Mouse (Mus musculus) heart, postnatal 25 days (tissue): ENCODE data around the gene Ift81. TPM values are rescaled to one million over a fixed set of nuclear protein-coding genes. Genes with fewer than 3 reads are reported as not detected.

Experiments
- DNase-seq: peaks from one replicate; pipeline ENCODE4 v3.0.0; 2022; ENCODE audit warnings: low spot score
- intact Hi-C: fragments of 180-260 bp; cut with DNase I; formaldehyde crosslinking; loops from one replicate; pipeline ENCODE4 v1.15.1; 2025
- total RNA-seq, 2 experiments: library from RNA; stranded (reverse); gene quantifications; 2 replicates each; pipeline ENCODE4 v1.2.3; 2021

Gene Ift81
- total RNA-seq, 2 experiments from 2014 or later: 67.4 to 68.3 TPM

- intact Hi-C loops: loop anchor here (2.0 to 10.0 kb wide), 3 partner anchors 100 to 362 kb away; partner anchors contain the start of gene Tctn1
Observed at GRCm38 (mm10) chr5:122627243-122627642, 12.9 kb upstream of the Ift81 start.

GRCm38 (mm10) chr5:122625565-122626252 lies 11.4 kb upstream of the Ift81 start:
- no peak for DNase-seq

More at GRCm38 (mm10) chr5:122627243-122627642, 12.9 kb upstream of the Ift81 start:
- peak; percentile 64 for DNase-seq

GRCm38 (mm10) chr5:122624952-122625479 lies 10.7 kb upstream of the Ift81 start:
- intact Hi-C loops: loop anchor here (5.0 to 10.0 kb wide), 2 partner anchors 102 to 360 kb away; partner anchors contain the start of gene Tctn1
- no peak for DNase-seq

More at GRCm38 (mm10) chr5:122625565-122626252, 11.4 kb upstream of the Ift81 start:
- intact Hi-C loops: loop anchor here (2.0 to 10.0 kb wide), 3 partner anchors 102 to 361 kb away; partner anchors contain the start of gene Tctn1

GRCm38 (mm10) chr5:122623861-122624260 lies 9.5 kb upstream of the Ift81 start:
- intact Hi-C loops: loop anchor here (10.0 kb wide), 1 partner anchor 359 kb away; the partner anchor contains the start of gene Tctn1
- no peak for DNase-seq

- no peak for DNase-seq
- intact Hi-C loops: loop anchor here (10.0 kb wide), 1 partner anchor 358 kb away; the partner anchor contains the start of gene Tctn1
Observed at GRCm38 (mm10) chr5:122622526-122622925, 8.2 kb upstream of the Ift81 start.

GRCm38 (mm10) chr5:122621376-122621886 lies 7.1 kb upstream of the Ift81 start:
- intact Hi-C loops: loop anchor here (10.0 kb wide), 1 partner anchor 357 kb away; the partner anchor contains the start of gene Tctn1

GRCm38 (mm10) chr5:122619686-122620296 lies 5.5 kb upstream of the Ift81 start:
- DNase-seq: no peak
- intact Hi-C loops: loop anchor here (1.0 to 10.0 kb wide), 3 partner anchors 72 to 355 kb away; partner anchors contain the start of gene Tctn1

More at GRCm38 (mm10) chr5:122621376-122621886, 7.1 kb upstream of the Ift81 start:
- DNase-seq: peak; percentile 77

- intact Hi-C loops: loop anchor here (2.0 to 5.0 kb wide), 2 partner anchors 57 to 70 kb away; no protein-coding TSS in a partner anchor
- DNase-seq: no peak
Observed at GRCm38 (mm10) chr5:122617718-122618117, 3.4 kb upstream of the Ift81 start.

GRCm38 (mm10) chr5:122611651-122612050 lies 2.7 kb downstream of the Ift81 start:
- DNase-seq: no peak
- intact Hi-C loops: no loop called here

GRCm38 (mm10) chr5:122604894-122605293 lies 9.4 kb downstream of the Ift81 start:
- intact Hi-C loops: no loop called here
- DNase-seq: no peak

GRCm38 (mm10) chr5:122602233-122602632 lies 12.1 kb downstream of the Ift81 start:
- intact Hi-C loops: no loop called here
- no peak for DNase-seq

- no peak for DNase-seq
- intact Hi-C loops: no loop called here
Observed at GRCm38 (mm10) chr5:122595470-122595869, 18.8 kb downstream of the Ift81 start.

GRCm38 (mm10) chr5:122589891-122590290 lies 24.4 kb downstream of the Ift81 start:
- DNase-seq: no peak
- intact Hi-C loops: no loop called here

GRCm38 (mm10) chr5:122585546-122585945 lies 28.8 kb downstream of the Ift81 start:
- DNase-seq: no peak
- intact Hi-C loops: no loop called here

GRCm38 (mm10) chr5:122584093-122584492 lies 30.2 kb downstream of the Ift81 start:
- DNase-seq: no peak
- intact Hi-C loops: no loop called here

- DNase-seq: no peak
- intact Hi-C loops: no loop called here
Observed at GRCm38 (mm10) chr5:122576683-122577329, 37.5 kb downstream of the Ift81 start.

GRCm38 (mm10) chr5:122572001-122572400 lies 42.3 kb downstream of the Ift81 start:
- intact Hi-C loops: no loop called here
- no peak for DNase-seq

- intact Hi-C loops: no loop called here
Observed at GRCm38 (mm10) chr5:122566626-122567025, 47.7 kb downstream of the Ift81 start.

GRCm38 (mm10) chr5:122560654-122561053 lies 53.7 kb downstream of the Ift81 start:
- intact Hi-C loops: loop anchor here (2.0 kb wide), 1 partner anchor 56 kb away; no protein-coding TSS in a partner anchor
- DNase-seq: no peak

More at GRCm38 (mm10) chr5:122566626-122567025, 47.7 kb downstream of the Ift81 start:
- no peak for DNase-seq
